Mouse (Mus musculus) MEL (cell line): ENCODE data around the gene Gpr85.

Experiments used
- CTCF ChIP-seq, 3 experiments: IDR thresholded peaks in 2 of 3; conservative IDR thresholded peaks in 1 of 3; 2 replicates each; pipeline ENCODE4 v1.5.1; 2011 to 2012; ENCODE audit warnings: low read length in 3 of 3, low read depth in 2 of 3, mild to moderate bottlenecking in 2 of 3, improper control_type of control experiment in 1 of 3, inconsistent platforms in 1 of 3, mixed read lengths in 1 of 3, moderate library complexity in 1 of 3; ENCODE audit not compliant: control insufficient read depth in 1 of 3, insufficient read depth in 1 of 3, poor library complexity in 1 of 3, severe bottlenecking in 1 of 3
- HCFC1 ChIP-seq: IDR thresholded peaks from 2 replicates; pipeline ENCODE4 v1.6.1; 2012; ENCODE audit warnings: low read depth, mild to moderate bottlenecking, inconsistent platforms, low read length, improper control_type of control experiment, moderate library complexity
- TAL1 ChIP-seq: IDR thresholded peaks from 2 replicates; pipeline ENCODE4 v1.6.1; 2012; ENCODE audit warnings: mild to moderate bottlenecking, inconsistent platforms, low read length, moderate library complexity, mixed read lengths
- ZKSCAN1 ChIP-seq: IDR thresholded peaks from 2 replicates; pipeline ENCODE4 v1.6.1; 2012; ENCODE audit warnings: low read depth, mild to moderate bottlenecking, inconsistent platforms, low read length, improper control_type of control experiment, moderate library complexity

DNA sequence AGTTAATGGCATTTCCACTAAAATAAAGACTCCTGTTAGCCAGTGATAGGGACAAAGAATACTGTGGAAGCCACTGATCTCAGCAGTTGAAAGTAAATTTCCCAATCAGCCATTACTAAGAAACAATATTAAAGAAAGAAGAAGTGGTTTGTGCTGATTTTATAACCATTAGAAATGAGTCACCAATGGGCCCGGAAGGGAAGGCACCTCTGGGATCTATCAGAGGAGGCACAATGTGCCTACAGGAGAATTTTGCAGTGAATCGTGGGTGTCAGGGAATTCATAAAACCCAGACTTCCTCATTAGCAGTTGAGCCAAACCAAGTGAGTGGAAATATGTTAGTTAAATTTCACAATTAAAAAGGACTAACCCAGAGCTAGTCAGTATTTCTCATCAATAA, 34.2 kb upstream of the Gpr85 start:
- TF ChIP-seq TAL1 (no peak), ZKSCAN1 (no peak), HCFC1 (no peak), CTCF (IDR thresholded peaks at IDR 0.05 in 2 of 3, conservative IDR thresholded peaks at IDR 0.05 in 1 of 3; ENCODE audit: control insufficient read depth in 1 of 3, insufficient read depth in 1 of 3, low read depth in 2 of 3, low read length in 3 of 3, poor library complexity in 1 of 3, severe bottlenecking in 1 of 3) (no peak)
